Mouse (Mus musculus) heart, adult 2 months (tissue): ENCODE data around the gene Xylt1.

ENCODE experiments used
- CTCF ChIP-seq: fragments of 200-600 bp; IDR thresholded peaks from 2 replicates; pipeline ENCODE4 v1.8.1; 2022; ENCODE audit warnings: antibody characterized with exemption, mild to moderate bottlenecking, moderate library complexity
- EP300 ChIP-seq: fragments of 200-500 bp; IDR thresholded peaks from 2 replicates; pipeline ENCODE4 v1.6.1; 2011; ENCODE audit warnings: low read depth, low read length, control low read depth; ENCODE audit not compliant: insufficient read depth
- POLR2A ChIP-seq: fragments of 200-500 bp; IDR thresholded peaks from 2 replicates; pipeline ENCODE4 v1.6.1; 2011; ENCODE audit warnings: mild to moderate bottlenecking, low read depth, low read length, control low read depth; ENCODE audit not compliant: insufficient read depth

- TF ChIP-seq CTCF (no peak), EP300 (no peak), POLR2A (no peak)
Observed at GRCm38 (mm10) chr7:117419041-117419440, 38.3 kb downstream of the Xylt1 start.
